Mouse (Mus musculus): Measurements from ENCODE around the gene St5.

- TF ChIP-seq CTCF (IDR thresholded peaks at IDR 0.05; ENCODE audit: low read depth, low read length) (no peak), POLR2A (IDR thresholded peaks at IDR 0.05; ENCODE audit: insufficient read depth, low read length) (no peak)
Observed at GRCm38 (mm10) chr7:109636086-109636792, 67.2 kb downstream of the St5 start.

All from ES-Bruce4 (cell line).